ENCODE assay signal across 26 mouse cellular contexts in the genomic region with DNA sequence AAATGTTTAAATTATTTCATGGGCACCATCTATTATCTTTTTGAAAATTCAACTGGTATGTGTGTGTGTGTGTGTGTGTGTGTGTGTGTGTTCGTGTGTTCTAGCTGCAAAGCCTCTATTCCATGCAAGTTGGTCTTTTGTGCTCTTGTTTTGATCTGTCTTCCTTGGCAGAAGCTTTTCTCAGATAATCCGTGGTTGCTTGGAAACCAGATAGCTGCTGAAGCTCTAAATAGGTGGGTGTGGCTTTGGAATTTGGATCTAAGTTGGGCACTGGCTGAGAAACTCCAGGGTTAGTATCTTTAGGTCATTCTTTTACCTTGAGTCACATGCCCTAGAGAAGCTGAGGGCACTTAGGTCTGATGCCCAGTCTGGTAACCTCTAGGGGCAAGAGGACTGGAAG. TPM values are rescaled to one million over a fixed set of nuclear protein-coding genes. Genes with fewer than 3 reads are reported as not detected.
DNase-seq lines count a peak whose midpoint lies in the region; ATAC-seq and TF ChIP-seq lines count a peak whose summit lies in the region.
"Had no signal": no experiment of that assay in that cellular context is flagged by ENCODE, and none has a peak within 500 bp of the region (broad histone marks: within the 10 kb centered on the region; RNA-seq: fewer than 3 reads in every experiment).

No protein-coding gene starts in this region.

- H3K4me3 ChIP-seq in forebrain, embryonic 11.5 days (ENCODE audit: low read depth, low read length), result no peak overlapping the region
- H3K4me3 ChIP-seq in forebrain, embryonic 13.5 days, result no peak overlapping the region
- no peak overlapping the region for H3K4me3 ChIP-seq in midbrain, embryonic 10.5 days
- no peak overlapping the region for H3K4me3 ChIP-seq in midbrain, postnatal 0 days (ENCODE audit: low read depth, low read length)
- H3K4me3 ChIP-seq: gastrocnemius, adult 2 months; myocyte; neural tube, embryonic 13.5 days had no signal

- no peak for DNase-seq in forebrain, embryonic 11.5 days (ENCODE audit: low spot score)
- DNase-seq in midbrain, embryonic 10.5 days (ENCODE audit: low spot score), result peak; percentile 30
- no peak for DNase-seq in midbrain, postnatal 0 days (ENCODE audit: low spot score)
- DNase-seq in large intestine, adult 2 months (ENCODE audit: low read depth, low spot score), result peak; percentile 6
- peak; percentile 26 for DNase-seq in retina, embryonic 14.5 days (ENCODE audit: low spot score)
- no peak for DNase-seq in layer of hippocampus, adult 18-20 months (ENCODE audit: low spot score in 2 of 2)
- no peak for DNase-seq in right cerebral cortex, postnatal 36 days (ENCODE audit: low spot score in 2 of 2)
- DNase-seq: adrenal gland, postnatal 10 days; cerebellum, adult 8-10 months; gastrocnemius, adult 2 months; heart, postnatal 10 days; kidney, adult 2 months; lung, postnatal 4 days; thymus, adult 2 months; thymus, postnatal 4 days had no signal

- TF ChIP-seq CTCF in midbrain, postnatal 0 days (IDR thresholded peaks at IDR 0.05), result no peak

- no peak overlapping the region for H3K9ac ChIP-seq in forebrain, embryonic 11.5 days (ENCODE audit: low read length)
- no peak overlapping the region for H3K9ac ChIP-seq in forebrain, embryonic 13.5 days
- H3K9ac ChIP-seq in midbrain, postnatal 0 days (replicated peaks; ENCODE audit: low read length, poor library complexity, severe bottlenecking), result no peak overlapping the region
- H3K9ac ChIP-seq: hindbrain, embryonic 14.5 days; neural tube, embryonic 13.5 days had no signal

- H3K27ac ChIP-seq in forebrain, embryonic 11.5 days (ENCODE audit: low read depth, low read length), result no peak overlapping the region
- H3K27ac ChIP-seq in forebrain, embryonic 13.5 days, result no peak overlapping the region
- peak overlapping the region; percentile 67 for H3K27ac ChIP-seq in midbrain, embryonic 10.5 days (replicated peaks)
- H3K27ac ChIP-seq in midbrain, postnatal 0 days (ENCODE audit: low read depth, low read length), result no peak overlapping the region
- H3K27ac ChIP-seq: gastrocnemius, adult 2 months; hindbrain, embryonic 14.5 days; kidney, postnatal 0 days; neural tube, embryonic 13.5 days; stomach, postnatal 0 days had no signal

- H3K27me3 ChIP-seq in forebrain, embryonic 11.5 days (ENCODE audit: control insufficient read depth, insufficient read depth, low read length), result no peaks in the 10 kb centered on the region
- H3K27me3 ChIP-seq in forebrain, embryonic 13.5 days, result no peaks in the 10 kb centered on the region
- no peaks in the 10 kb centered on the region for H3K27me3 ChIP-seq in midbrain, embryonic 10.5 days (ENCODE audit: low read depth, poor library complexity, severe bottlenecking)
- no peaks in the 10 kb centered on the region for H3K27me3 ChIP-seq in midbrain, postnatal 0 days (ENCODE audit: insufficient read depth, low read length)
- H3K27me3 ChIP-seq: neural tube, embryonic 13.5 days had no signal

- no peak overlapping the region for H3K4me2 ChIP-seq in forebrain, embryonic 11.5 days (ENCODE audit: low read depth, low read length, severe bottlenecking)
- no peak overlapping the region for H3K4me2 ChIP-seq in forebrain, embryonic 13.5 days
- H3K4me2 ChIP-seq in midbrain, postnatal 0 days (ENCODE audit: low read depth, low read length, poor library complexity, severe bottlenecking), result no peak overlapping the region
- H3K4me2 ChIP-seq: hindbrain, embryonic 14.5 days; neural tube, embryonic 13.5 days had no signal

- H3K36me3 ChIP-seq in forebrain, embryonic 11.5 days (ENCODE audit: control insufficient read depth, insufficient read depth, low read length), result no peaks in the 10 kb centered on the region
- no peaks in the 10 kb centered on the region for H3K36me3 ChIP-seq in forebrain, embryonic 13.5 days (ENCODE audit: poor library complexity, severe bottlenecking)
- H3K36me3 ChIP-seq in midbrain, embryonic 10.5 days, result no peaks in the 10 kb centered on the region
- no peaks in the 10 kb centered on the region for H3K36me3 ChIP-seq in midbrain, postnatal 0 days (ENCODE audit: insufficient read depth, low read length)
- H3K36me3 ChIP-seq: neural tube, embryonic 13.5 days had no signal

- H3K9me3 ChIP-seq in forebrain, embryonic 11.5 days (ENCODE audit: control insufficient read depth, low read length), result no peaks in the 10 kb centered on the region
- H3K9me3 ChIP-seq in forebrain, embryonic 13.5 days (replicated peaks), result no peaks in the 10 kb centered on the region
- H3K9me3 ChIP-seq in midbrain, embryonic 10.5 days (replicated peaks), result no peaks in the 10 kb centered on the region
- no peaks in the 10 kb centered on the region for H3K9me3 ChIP-seq in midbrain, postnatal 0 days (ENCODE audit: low read length)
- H3K9me3 ChIP-seq: neural tube, embryonic 13.5 days had no signal

- 17% methylated on average over 2 of the region's 2 CpGs for WGBS in forebrain, embryonic 11.5 days
- WGBS in forebrain, embryonic 13.5 days, result 14% methylated on average over 2 of the region's 2 CpGs
- 10% methylated on average over 2 of the region's 2 CpGs for WGBS in midbrain, embryonic 10.5 days
- WGBS in midbrain, postnatal 0 days, result 11% methylated on average over 2 of the region's 2 CpGs
- 28% methylated on average over 2 of the region's 2 CpGs for WGBS in large intestine, adult 2 months

- no peaks in the 10 kb centered on the region for H3K4me1 ChIP-seq in forebrain, embryonic 11.5 days (replicated peaks; ENCODE audit: control insufficient read depth, insufficient read depth, low read length)
- H3K4me1 ChIP-seq in forebrain, embryonic 13.5 days, result peaks cover 9% of the 10 kb centered on the region
- peaks cover 24% of the 10 kb centered on the region for H3K4me1 ChIP-seq in midbrain, embryonic 10.5 days
- H3K4me1 ChIP-seq in midbrain, postnatal 0 days (ENCODE audit: insufficient read depth, low read length), result no peaks in the 10 kb centered on the region
- H3K4me1 ChIP-seq: neural tube, embryonic 13.5 days had no signal

- ATAC-seq in forebrain, embryonic 11.5 days (replicated peaks; ENCODE audit: low FRiP score), result peak; percentile 15; the same call in 1 of the 2 replicates
- ATAC-seq in forebrain, embryonic 13.5 days, result no peak; the same call in 1 of the 2 replicates
- no peak for ATAC-seq in midbrain, postnatal 0 days (ENCODE audit: low FRiP score)
- ATAC-seq: activated CD4-positive, CD25-positive, alpha-beta regulatory T cell, adult 4 months; CD4-positive, CD25-positive, alpha-beta regulatory T cell, adult 4 months; Patski had no signal

RNA-seq across cellular contexts. Expression of a gene that starts 50.5 kb away (rescaled TPM):
- polyA plus RNA-seq in forebrain, embryonic 11.5 days (2014; fragmentation: Nextera tagmentation; extraction: Ambion mirVana), result 86.8 and 87.0 TPM in 2 replicates
- polyA plus RNA-seq in forebrain, embryonic 13.5 days (2015; fragmentation: Nextera tagmentation; extraction: Ambion mirVana), result 165 and 188 TPM in 2 replicates
- polyA plus RNA-seq in midbrain, embryonic 10.5 days (2016; fragmentation: Nextera tagmentation; extraction: Ambion mirVana), result 71.1 and 77.5 TPM in 2 replicates
- total RNA-seq in midbrain, postnatal 0 days (2014; rRNA removed), result 318 and 333 TPM in 2 replicates
- 724 and 778 TPM in 2 replicates for polyA plus RNA-seq in midbrain, postnatal 0 days (2015; fragmentation: Nextera tagmentation; extraction: Ambion mirVana)
- polyA plus RNA-seq in large intestine, adult 2 months (2012; rRNA removed), result 88.7 and 102 TPM in 2 replicates
- total RNA-seq in layer of hippocampus, adult 18-20 months (2021), result 1,000 to 10,000 TPM; 1,092 to 1,189 TPM
- total RNA-seq: common myeloid progenitor, adult 5-6 weeks; megakaryocyte-erythroid progenitor cell, adult 5-6 weeks had no signal
- polyA plus RNA-seq: CD4-positive, CD25-positive, alpha-beta regulatory T cell, adult 4 months had no signal

Comparison
In these comparisons a context has a peak if more than half of its experiments do, and no peak if none do; other contexts are left out.
1. DNase-seq: peak in midbrain, embryonic 10.5 days (single experiment), large intestine, adult 2 months (single experiment) and retina, embryonic 14.5 days (single experiment); none in forebrain, embryonic 11.5 days (single experiment), midbrain, postnatal 0 days (single experiment), layer of hippocampus, adult 18-20 months (0 of 2) and right cerebral cortex, postnatal 36 days (0 of 2).